Mouse (Mus musculus) liver, adult 2 months (tissue): ENCODE data around the gene Gpam. TPM values are rescaled to one million over a fixed set of nuclear protein-coding genes. Genes with fewer than 3 reads are reported as not detected.

Experiments
- DNase-seq: peaks from one replicate; pipeline ENCODE4 v3.0.0-alpha.2; 2011; ENCODE audit warnings: low read depth, low spot score; ENCODE audit errors: extremely low read depth
- H3K27ac ChIP-seq: fragments of 200-500 bp; replicated peaks from 2 replicates; pipeline ENCODE4 v1.5.1; 2012; ENCODE audit warnings: low read depth, mild to moderate bottlenecking, control low read depth, inconsistent platforms, low read length; ENCODE audit not compliant: insufficient read depth
- H3K27me3 ChIP-seq: fragments of 200-500 bp; 2 replicates; pipeline ENCODE4 v1.6.1; 2012; ENCODE audit warnings: mild to moderate bottlenecking, moderate library complexity, low read length, inconsistent platforms; ENCODE audit not compliant: control insufficient read depth, insufficient read depth
- H3K36me3 ChIP-seq: fragments of 200-500 bp; 2 replicates; pipeline ENCODE4 v1.6.1; 2012; ENCODE audit warnings: low read length, inconsistent platforms; ENCODE audit not compliant: control insufficient read depth, insufficient read depth
- H3K4me1 ChIP-seq: fragments of 200-500 bp; 2 replicates; pipeline ENCODE4 v1.6.1; 2011; ENCODE audit warnings: low read length; ENCODE audit not compliant: control insufficient read depth, insufficient read depth
- H3K4me3 ChIP-seq: fragments of 200-500 bp; 2 replicates; pipeline ENCODE4 v1.5.1; 2011; ENCODE audit warnings: low read depth, mild to moderate bottlenecking, control low read depth, low read length, moderate library complexity; ENCODE audit not compliant: insufficient read depth
- H3K79me2 ChIP-seq: fragments of 200-500 bp; 2 replicates; pipeline ENCODE4 v1.6.1; 2012; ENCODE audit warnings: inconsistent platforms, mild to moderate bottlenecking, low read length, moderate library complexity; ENCODE audit not compliant: control insufficient read depth, insufficient read depth
- H3K9ac ChIP-seq: fragments of 200-500 bp; 2 replicates; pipeline ENCODE4 v1.6.1; 2012; ENCODE audit warnings: low read depth, mild to moderate bottlenecking, control low read depth, inconsistent platforms, low read length
- CTCF ChIP-seq: fragments of 200-500 bp; IDR thresholded peaks from 2 replicates; pipeline ENCODE4 v1.5.1; 2011; ENCODE audit warnings: low read depth, low read length, control low read depth
- POLR2A ChIP-seq: fragments of 200-500 bp; IDR thresholded peaks from 2 replicates; pipeline ENCODE4 v1.6.1; 2011; ENCODE audit warnings: low read length, control low read depth; ENCODE audit not compliant: insufficient read depth; ENCODE audit errors: extremely low read depth
- WGBS: fragments of 180-500 bp; shearing (Covaris S2); methylation state at CpG from one replicate; pipeline ENCODE4 v1.1.7; 2018; 5-methylcytosine and 5-hydroxymethylcytosine counted together
- polyA plus RNA-seq: library from polyadenylated mRNA; depleted of rRNA; stranded (reverse); fragments of >200 nt; gene quantifications from 2 replicates; pipeline ENCODE4 v1.2.3, GENCODE M21; 2012
- total RNA-seq: library from RNA; depleted of rRNA; stranded (reverse); fragments of >200 nt; gene quantifications from 2 replicates; pipeline ENCODE4 v1.2.3, GENCODE M21; 2014

The Gpam gene
- total and polyA plus RNA-seq, 2 experiments, result 102 to 261 TPM

DNA sequence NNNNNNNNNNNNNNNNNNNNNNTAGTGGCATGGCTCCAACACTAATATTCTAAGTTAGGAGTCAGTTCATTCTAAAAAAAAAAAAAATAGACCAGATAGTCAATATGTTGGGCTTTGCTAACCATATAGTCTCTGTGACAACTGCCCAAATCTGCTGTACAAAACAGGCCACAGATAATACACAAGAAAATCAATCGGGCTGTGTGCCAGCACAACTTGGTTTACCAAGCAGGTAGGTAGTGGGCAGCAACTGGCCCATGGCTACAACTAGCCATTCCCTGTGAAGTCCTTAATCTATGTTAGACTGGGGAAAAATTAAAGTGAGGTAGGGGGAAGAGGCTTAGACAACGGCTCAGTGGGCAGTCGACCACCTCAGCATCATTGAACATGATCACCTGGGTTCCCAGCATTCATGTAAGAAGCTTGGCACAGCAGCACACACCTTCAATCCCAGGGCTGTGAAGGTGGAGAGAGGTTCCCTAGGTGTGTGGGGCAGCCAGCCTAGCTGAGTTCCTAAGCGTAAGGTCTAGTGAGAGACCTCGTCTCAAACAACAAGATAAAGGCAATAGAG, 12.1 kb downstream of the Gpam start:
- H3K36me3 ChIP-seq, result peaks cover 23% of the 10 kb centered on the region
- H3K4me1 ChIP-seq, result peaks cover 46% of the 10 kb centered on the region
- no peaks in the 10 kb centered on the region for H3K27me3 ChIP-seq
- H3K9ac ChIP-seq, result no peak overlapping the region
- no peak for TF ChIP-seq POLR2A
- no peak for TF ChIP-seq CTCF
- no peak overlapping the region for H3K4me3 ChIP-seq
- peak overlapping the region; percentile 14 for H3K27ac ChIP-seq
- DNase-seq, result peak; percentile 77
- peaks cover 39% of the 10 kb centered on the region for H3K79me2 ChIP-seq
- WGBS, result 34% methylated on average over 5 of the region's 5 CpGs

- Histone ChIP-seq H3K4me3 (no peak overlapping the region), H3K9ac (no peak overlapping the region), H3K36me3 (peaks cover 18% of the 10 kb centered on the region), H3K79me2 (peaks cover 33% of the 10 kb centered on the region), H3K27ac (peak overlapping the region; percentile 33), H3K27me3 (no peaks in the 10 kb centered on the region), H3K4me1 (peaks cover 54% of the 10 kb centered on the region)
- DNase-seq, result peak; percentile 83
- 9% methylated on average over 3 of the region's 3 CpGs for WGBS
- no peak for TF ChIP-seq CTCF
- TF ChIP-seq POLR2A, result no peak
Observed at GRCm38 (mm10) chr19:55107896-55108295, 19.1 kb downstream of the Gpam start.

GRCm38 (mm10) chr19:55105969-55106368, 21.1 kb downstream of the Gpam start:
- Histone ChIP-seq H3K4me3 (no peak overlapping the region), H3K36me3 (peaks cover 21% of the 10 kb centered on the region), H3K4me1 (peaks cover 58% of the 10 kb centered on the region), H3K9ac (0 out of 2 replicates have a peak overlapping the region, but pooled peaks have one; percentile 3), H3K27ac (peak overlapping the region; percentile 3), H3K79me2 (peaks cover 37% of the 10 kb centered on the region), H3K27me3 (no peaks in the 10 kb centered on the region)
- 18% methylated on average over 3 of the region's 3 CpGs for WGBS
- DNase-seq, result peak; percentile 81
- TF ChIP-seq POLR2A, result no peak
- TF ChIP-seq CTCF, result no peak

DNA sequence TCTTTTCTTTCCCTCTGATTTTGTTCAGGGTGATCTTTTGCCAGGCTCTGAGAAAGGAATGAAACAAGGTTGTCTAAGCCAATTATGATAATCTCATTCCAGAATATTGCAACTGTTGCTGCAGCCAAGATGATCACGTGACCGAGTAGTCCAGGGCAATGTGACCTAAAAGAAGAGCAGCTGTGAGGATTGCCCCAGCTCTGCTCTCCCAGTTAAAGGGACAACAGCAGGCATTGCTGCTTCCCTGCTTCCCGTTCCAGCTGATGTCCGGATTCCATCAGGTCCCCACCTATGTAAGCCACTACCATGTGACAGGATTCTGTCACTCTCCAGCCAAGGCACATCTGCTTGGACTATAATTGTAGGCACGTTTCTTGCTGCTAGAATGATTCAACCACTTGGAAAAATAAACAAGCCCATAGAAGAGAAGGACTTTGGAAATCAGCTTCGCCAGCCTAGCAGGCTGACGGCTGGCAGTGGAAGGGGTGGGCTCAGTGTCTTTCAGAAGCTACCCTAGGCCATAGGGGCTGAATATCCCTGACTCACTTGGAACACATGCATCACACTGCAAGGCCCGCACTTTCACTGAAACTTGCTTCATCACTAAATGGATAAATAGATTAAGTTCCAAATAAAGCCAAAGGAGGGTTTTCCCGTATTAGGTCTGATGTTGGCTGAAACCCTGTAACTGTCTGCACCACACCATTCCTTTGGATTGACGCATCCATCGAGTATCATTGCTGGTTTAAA, 23.8 kb downstream of the Gpam start:
- TF ChIP-seq CTCF (no peak), POLR2A (no peak)
- Histone ChIP-seq H3K4me1 (peaks cover 57% of the 10 kb centered on the region), H3K4me3 (no peak overlapping the region), H3K27me3 (no peaks in the 10 kb centered on the region), H3K79me2 (peaks cover 37% of the 10 kb centered on the region), H3K27ac (peak overlapping the region; percentile 68), H3K36me3 (peaks cover 14% of the 10 kb centered on the region), H3K9ac (0 out of 2 replicates have a peak overlapping the region, but pooled peaks have one; percentile 7)
- WGBS, result 15% methylated on average over 11 of the region's 11 CpGs
- peak; percentile 97 for DNase-seq

- Histone ChIP-seq H3K9ac (no peak overlapping the region; the same call in 1 of the 2 replicates), H3K4me3 (no peak overlapping the region), H3K79me2 (peaks cover 32% of the 10 kb centered on the region), H3K4me1 (peaks cover 51% of the 10 kb centered on the region), H3K27me3 (no peaks in the 10 kb centered on the region), H3K36me3 (peaks cover 12% of the 10 kb centered on the region), H3K27ac (peak overlapping the region; percentile 6; the same call in 1 of the 2 replicates)
- TF ChIP-seq POLR2A (no peak), CTCF (no peak)
- no peak for DNase-seq
- 40% methylated on average over 4 of the region's 4 CpGs for WGBS
Observed at GRCm38 (mm10) chr19:55101659-55102058, 25.4 kb downstream of the Gpam start.
